Mouse (Mus musculus): ENCODE results near the gene Gramd4.
"Not testable (repeated sequence)": the region's sequence is repeated elsewhere in the genome, so short reads cannot be mapped to it uniquely, and the experiment has no call there.

- TF ChIP-seq POLR2A (IDR thresholded peaks at IDR 0.05; ENCODE audit: insufficient read length, low read depth); USF1 (IDR thresholded peaks at IDR 0.05; ENCODE audit: low read depth); MAX (IDR thresholded peaks at IDR 0.05; ENCODE audit: low read depth); E2F4 (IDR thresholded peaks at IDR 0.05; ENCODE audit: insufficient read depth); TCF12 (IDR thresholded peaks at IDR 0.05; ENCODE audit: insufficient read depth, poor library complexity, severe bottlenecking); SRF (IDR thresholded peaks at IDR 0.05; ENCODE audit: control insufficient read depth, insufficient read length, low read depth): not testable (repeated sequence)
Observed at GRCm38 (mm10) chr15:86161800-86162199, 104.3 kb downstream of the Gramd4 start.

All from myocyte (in vitro differentiated cells).